Mouse (Mus musculus) ES-Bruce4 (cell line): ENCODE data around the gene Bhlhe40.

Experiments used
- CTCF ChIP-seq: IDR thresholded peaks from one replicate; pipeline ENCODE4 v1.8.1; 2011; ENCODE audit warnings: low read depth, low read length
- POLR2A ChIP-seq: IDR thresholded peaks from one replicate; pipeline ENCODE4 v1.8.1; 2011; ENCODE audit warnings: low read length; ENCODE audit not compliant: insufficient read depth

DNA sequence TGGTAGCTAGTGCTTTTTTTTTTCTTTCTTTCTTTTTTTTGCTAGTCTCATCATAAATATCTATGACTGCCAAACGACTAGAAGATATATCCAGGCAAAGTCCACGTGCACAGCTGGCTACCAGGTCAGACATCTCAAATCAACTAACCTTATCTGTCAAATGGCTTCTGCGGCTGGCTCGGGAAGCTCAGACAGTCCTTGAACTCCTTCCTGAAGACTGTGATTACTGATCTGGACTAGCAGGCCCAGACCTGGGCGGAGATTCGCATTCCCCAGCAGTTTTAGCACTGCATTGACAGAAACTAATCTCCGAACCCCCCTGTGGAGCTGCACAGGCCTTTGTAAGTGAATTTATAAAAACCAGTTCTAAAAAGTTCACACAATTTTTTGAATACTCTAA, 18.4 kb upstream of the Bhlhe40 start:
- TF ChIP-seq POLR2A (no peak), CTCF (no peak)
